Mouse (Mus musculus) spleen, adult 2 months (tissue): ENCODE results near the gene Slc25a28.
A peak's percentile ranks its signal among the peaks of the same experiment; 100 is the strongest.

Experiments
- CTCF ChIP-seq: fragments of 200-500 bp; IDR thresholded peaks from 2 replicates; pipeline ENCODE4 v1.5.1; 2011; ENCODE audit warnings: mild to moderate bottlenecking, inconsistent platforms; ENCODE audit not compliant: insufficient read depth, insufficient read length, insufficient replicate concordance; ENCODE audit errors: extremely low read depth
- POLR2A ChIP-seq: fragments of 200-500 bp; IDR thresholded peaks from 2 replicates; pipeline ENCODE4 v1.6.1; 2011; ENCODE audit warnings: low read depth, low read length, inconsistent platforms

DNA sequence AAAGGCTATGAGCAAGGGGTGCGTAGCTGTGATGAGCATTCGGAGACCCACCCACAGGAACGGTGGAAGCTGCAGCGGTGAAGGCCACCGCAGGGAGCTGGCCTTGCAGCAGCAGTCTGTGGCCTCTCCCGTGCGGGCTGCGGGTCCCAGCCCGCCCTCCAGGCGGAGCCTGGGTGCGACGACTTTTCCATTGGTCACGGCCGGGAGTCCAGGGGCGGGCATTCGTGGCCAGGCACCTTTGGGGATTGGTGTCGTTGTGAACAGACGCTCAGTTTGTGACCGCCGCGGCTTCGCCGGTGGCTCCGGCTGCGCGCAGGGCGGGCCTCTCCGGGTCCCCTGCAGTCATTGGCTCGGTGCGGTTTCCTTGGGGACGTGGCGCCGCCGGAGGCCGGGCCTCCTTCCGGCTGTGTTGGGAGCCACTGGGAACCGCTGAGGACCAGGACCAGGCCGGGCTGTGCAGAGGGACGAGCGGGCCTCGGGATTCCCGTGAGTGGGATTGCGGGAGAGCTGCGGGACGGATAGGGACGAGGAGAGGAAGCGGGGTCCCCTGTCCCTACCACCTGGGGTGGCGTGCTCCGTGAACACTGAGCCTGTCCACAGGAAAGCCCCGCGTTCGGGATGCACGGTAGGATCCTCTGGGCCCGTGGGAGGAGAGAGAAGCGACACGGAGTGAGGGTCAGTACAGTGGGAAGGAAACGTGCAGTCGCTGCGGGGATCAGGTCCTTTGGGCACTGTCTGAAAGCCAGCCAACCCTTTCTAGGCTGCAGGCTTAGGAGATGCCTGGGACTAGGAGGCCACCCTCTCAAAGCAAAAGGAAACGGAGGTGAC, 15.0 kb upstream of the Slc25a28 start, which contains the start of gene Entpd7:
- TF ChIP-seq CTCF, result no peak
- peak; percentile 65 for TF ChIP-seq POLR2A
